Comparison of ENCODE assay signal across 19 mouse cellular contexts in genomic region chr14:25530342-25530741, GRCm38 (mm10).
DNase-seq lines count a peak whose midpoint lies in the region; ATAC-seq and TF ChIP-seq lines count a peak whose summit lies in the region.
"Had no signal": no experiment of that assay in that cellular context is flagged by ENCODE, and none has a peak within 500 bp of the region (broad histone marks: within the 10 kb centered on the region; RNA-seq: fewer than 3 reads in every experiment).

No protein-coding gene starts in this region.

- DNase-seq in hindbrain, embryonic 11.5 days (ENCODE audit: low spot score): no peak
- DNase-seq in A20 (ENCODE audit: low read depth, low spot score) (peak; percentile 3), MEL-GATA-1-ER (ENCODE audit: extremely low read depth, low read depth) (peak; percentile 69)
- DNase-seq in frontal cortex, postnatal 10 days (ENCODE audit: low spot score in 2 of 2): no peak
- no peak for DNase-seq in right cerebral cortex, postnatal 36 days (ENCODE audit: low spot score in 2 of 2)
- no peak for DNase-seq in left cerebral cortex, adult 2 months (ENCODE audit: extremely low spot score in 1 of 2, low spot score in 2 of 2)
- DNase-seq: adrenal gland, postnatal 10 days; cerebellum, adult 2 months; gastrocnemius, postnatal 36 days; heart, postnatal 36 days; lung, postnatal 4 days had no signal

- H3K27me3 ChIP-seq in hindbrain, embryonic 13.5 days: no peaks in the 10 kb centered on the region
- H3K27me3 ChIP-seq in hindbrain, embryonic 11.5 days (ENCODE audit: control insufficient read depth, insufficient read depth, low read length): no peaks in the 10 kb centered on the region
- H3K27me3 ChIP-seq: embryonic facial prominence, embryonic 12.5 days; heart, embryonic 13.5 days; limb, embryonic 12.5 days; neural tube, embryonic 12.5 days had no signal

- no peak for TF ChIP-seq CTCF in left cerebral cortex, adult 2 months (IDR thresholded peaks at IDR 0.05)

- no peak overlapping the region for H3K9ac ChIP-seq in hindbrain, embryonic 13.5 days
- H3K9ac ChIP-seq in hindbrain, embryonic 11.5 days (ENCODE audit: low read depth, low read length): no peak overlapping the region
- H3K9ac ChIP-seq: embryonic facial prominence, embryonic 12.5 days; heart, embryonic 13.5 days; limb, embryonic 12.5 days; neural tube, embryonic 12.5 days had no signal

- H3K4me1 ChIP-seq in hindbrain, embryonic 13.5 days (replicated peaks): peaks cover 46% of the 10 kb centered on the region
- H3K4me1 ChIP-seq in hindbrain, embryonic 11.5 days (replicated peaks; ENCODE audit: control insufficient read depth, insufficient read depth, low read length): peaks cover 11% of the 10 kb centered on the region

- no peak for ATAC-seq in hindbrain, embryonic 13.5 days (ENCODE audit: low FRiP score)
- ATAC-seq in hindbrain, embryonic 11.5 days (ENCODE audit: low FRiP score): no peak
- ATAC-seq in megakaryocyte, adult 5-6 weeks (ENCODE audit: poor library complexity, severe bottlenecking): peak; percentile 82
- ATAC-seq: CD4-positive, CD25-positive, alpha-beta regulatory T cell, adult 4 months had no signal

- intact Hi-C loops in left cerebral cortex, adult 2 months (cut with DNase I): no loop called here

- H3K4me3 ChIP-seq in hindbrain, embryonic 13.5 days: no peak overlapping the region
- H3K4me3 ChIP-seq in hindbrain, embryonic 11.5 days (ENCODE audit: low read depth, low read length): no peak overlapping the region
- no peak overlapping the region for H3K4me3 ChIP-seq in left cerebral cortex, adult 2 months
- H3K4me3 ChIP-seq: embryonic facial prominence, embryonic 12.5 days; heart, embryonic 13.5 days; layer of hippocampus, adult 2 months; limb, embryonic 12.5 days; neural tube, embryonic 12.5 days had no signal

- whole genome bisulfite sequencing in hindbrain, embryonic 13.5 days: 92% methylated on average over 4 of the region's 4 CpGs
- WGBS in hindbrain, embryonic 11.5 days: 93% methylated on average over 4 of the region's 4 CpGs

- H3K9me3 ChIP-seq in hindbrain, embryonic 13.5 days: no peaks in the 10 kb centered on the region
- no peaks in the 10 kb centered on the region for H3K9me3 ChIP-seq in hindbrain, embryonic 11.5 days (ENCODE audit: control insufficient read depth, low read length)
- H3K9me3 ChIP-seq: embryonic facial prominence, embryonic 12.5 days; heart, embryonic 13.5 days; limb, embryonic 12.5 days; neural tube, embryonic 12.5 days had no signal

- peaks cover 17% of the 10 kb centered on the region; the same call in 1 of the 2 replicates for H3K36me3 ChIP-seq in hindbrain, embryonic 13.5 days
- no peaks in the 10 kb centered on the region for H3K36me3 ChIP-seq in hindbrain, embryonic 11.5 days (ENCODE audit: control insufficient read depth, insufficient read depth, low read length)

- H3K27ac ChIP-seq in hindbrain, embryonic 13.5 days: peak overlapping the region; percentile 30; the same call in 1 of the 2 replicates
- H3K27ac ChIP-seq in hindbrain, embryonic 11.5 days (ENCODE audit: low read depth, low read length): no peak overlapping the region
- no peak overlapping the region for H3K27ac ChIP-seq in left cerebral cortex, adult 2 months
- H3K27ac ChIP-seq: embryonic facial prominence, embryonic 12.5 days; heart, embryonic 13.5 days; layer of hippocampus, adult 2 months; limb, embryonic 12.5 days; neural tube, embryonic 12.5 days had no signal

- no peak overlapping the region for H3K4me2 ChIP-seq in hindbrain, embryonic 13.5 days
- no peak overlapping the region for H3K4me2 ChIP-seq in hindbrain, embryonic 11.5 days (replicated peaks; ENCODE audit: low read depth, low read length)
- H3K4me2 ChIP-seq: embryonic facial prominence, embryonic 12.5 days; heart, embryonic 13.5 days; limb, embryonic 12.5 days; neural tube, embryonic 12.5 days had no signal

Comparison
In these comparisons a context has a peak if more than half of its experiments do, and no peak if none do; other contexts are left out.
1. DNase-seq: peak in A20 (single experiment) and MEL-GATA-1-ER (single experiment); none in hindbrain, embryonic 11.5 days (single experiment), frontal cortex, postnatal 10 days (0 of 2), right cerebral cortex, postnatal 36 days (0 of 2) and left cerebral cortex, adult 2 months (0 of 2).